Mouse (Mus musculus) cerebellum, adult (tissue): ENCODE measurements around the gene Stat5b.

Experiments used
- ATAC-seq: cut with Nextera tagmentation; 2 replicates; pipeline ENCODE4 v1.9.2; 2017; ENCODE audit warnings: mild to moderate bottlenecking, moderate library complexity, mixed read lengths; ENCODE audit not compliant: insufficient number of reproducible peaks, low FRiP score, low TSS enrichment

Stat5b gene

GRCm38 (mm10) chr11:100870256-100870967 is 19.9 kb upstream of the Stat5b start:
- ATAC-seq, result no peak

DNA sequence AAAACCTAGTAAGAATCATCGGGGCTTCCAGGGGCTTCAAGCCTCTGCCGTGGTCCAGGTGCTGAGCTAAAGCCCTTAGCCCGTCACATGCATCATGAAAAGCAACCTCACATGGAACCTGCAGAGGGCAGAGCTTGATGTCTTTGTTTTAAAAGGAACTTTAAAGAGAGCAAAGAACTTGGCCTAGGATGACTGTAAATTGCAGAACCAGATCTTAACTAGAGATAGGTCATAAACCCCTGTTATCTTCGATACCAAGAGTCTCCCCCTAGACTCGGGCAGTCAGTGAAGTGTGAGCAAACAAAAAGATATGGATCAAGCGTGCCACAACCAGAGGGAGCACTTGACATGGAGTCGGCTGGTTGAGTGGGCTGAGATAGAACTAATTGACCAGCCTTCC is 15.1 kb upstream of the Stat5b start:
- no peak for ATAC-seq

GRCm38 (mm10) chr11:100863141-100863540 is 12.6 kb upstream of the Stat5b start:
- ATAC-seq, result no peak

- no peak for ATAC-seq
These were observed 11.3 kb upstream of the Stat5b start for GRCm38 (mm10) chr11:100861836-100862235.

- ATAC-seq, result no peak
These were observed 10.8 kb upstream of the Stat5b start for GRCm38 (mm10) chr11:100861335-100861734.

DNA sequence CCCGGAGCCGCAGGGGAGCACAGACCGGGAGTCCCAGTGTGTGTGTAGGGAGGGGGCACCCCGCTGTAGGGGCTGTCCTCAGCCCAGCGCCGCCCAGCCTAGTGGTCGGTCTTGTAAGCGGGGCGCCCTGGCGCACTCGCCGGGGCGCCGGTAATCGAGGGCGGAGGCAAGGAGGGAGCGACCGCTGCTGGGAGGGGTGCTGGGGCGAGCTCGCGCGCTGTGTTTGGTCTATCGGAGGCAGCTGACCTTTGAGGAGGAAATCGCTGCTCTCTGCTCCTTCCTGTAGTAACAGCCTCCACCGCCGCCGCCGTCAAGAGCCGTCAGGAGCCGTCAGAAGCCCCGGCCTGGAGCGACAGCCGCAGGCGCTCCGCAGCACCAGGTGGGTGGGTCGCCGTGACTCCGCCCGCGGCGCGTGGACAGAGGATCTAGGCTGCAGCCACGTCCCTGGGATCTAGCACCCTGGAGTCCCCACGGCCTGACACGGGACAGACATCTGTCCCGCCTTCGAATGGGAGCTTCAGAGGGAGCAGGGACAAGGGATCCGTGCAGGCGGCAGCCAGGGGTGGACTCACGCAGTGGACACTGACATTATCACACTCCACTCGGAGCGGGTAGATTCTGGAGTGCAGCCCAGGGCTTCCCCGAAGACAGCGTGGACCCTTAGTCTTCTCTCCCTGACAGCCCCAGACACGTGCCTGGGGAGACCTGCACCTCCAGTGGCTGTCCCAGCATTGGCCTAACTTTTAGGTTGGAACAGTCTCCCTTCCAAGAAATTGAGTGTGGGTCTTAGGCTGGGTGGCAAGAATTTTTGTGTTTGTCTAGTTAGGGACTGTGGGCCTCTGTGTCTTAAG is 9.9 kb upstream of the Stat5b start:
- ATAC-seq, result peak; percentile 52; the same call in 1 of the 2 replicates

- no peak for ATAC-seq
These were observed 9.1 kb upstream of the Stat5b start for GRCm38 (mm10) chr11:100859579-100860075.

- 0 out of 2 replicates have a peak, but pooled peaks have one; percentile 20 for ATAC-seq
These were observed 8.5 kb upstream of the Stat5b start, which contains the start of gene Stat5a for GRCm38 (mm10) chr11:100858935-100859578. Stat5a (plus strand) TSS chr11:100859351.

DNA sequence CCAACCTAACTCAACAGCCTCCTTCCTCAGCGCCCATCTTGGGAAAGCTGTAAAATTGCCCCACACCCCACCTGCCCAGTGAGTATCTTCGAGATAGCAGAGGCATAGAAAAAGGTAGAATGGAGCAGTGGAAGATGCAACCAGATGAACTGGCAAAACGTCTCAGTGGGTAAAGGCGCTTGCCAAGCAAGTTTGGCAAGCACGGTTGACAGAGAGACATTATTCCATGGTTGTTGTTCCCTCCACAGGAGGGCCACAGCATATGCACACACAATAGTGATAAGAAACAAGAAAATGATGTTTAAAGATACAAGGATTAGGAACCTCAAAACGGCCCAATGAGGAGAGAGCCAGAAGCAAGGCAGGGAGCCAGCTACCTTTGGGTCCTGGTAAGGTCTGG is 7.4 kb upstream of the Stat5b start:
- ATAC-seq, result no peak

DNA sequence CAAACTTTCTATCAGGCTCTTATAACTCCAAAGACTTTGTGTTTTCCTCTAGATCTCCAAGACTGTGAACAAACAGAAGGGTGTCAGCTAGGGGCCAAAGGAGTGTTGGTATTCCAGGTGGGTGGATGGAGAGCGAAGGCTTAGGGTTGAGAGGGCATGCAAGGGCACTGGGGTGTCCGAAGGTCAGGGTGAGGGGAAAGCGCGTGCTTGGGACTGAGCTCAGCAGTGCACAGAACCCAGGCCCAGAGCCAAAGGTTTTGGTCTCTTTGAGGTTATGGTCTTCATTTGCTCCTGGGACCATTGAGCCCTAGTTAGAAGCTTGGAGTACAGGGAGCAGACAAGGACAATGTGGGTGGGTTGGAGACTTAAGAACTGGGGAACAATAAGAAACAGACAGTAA is 4.7 kb upstream of the Stat5b start:
- no peak for ATAC-seq

DNA sequence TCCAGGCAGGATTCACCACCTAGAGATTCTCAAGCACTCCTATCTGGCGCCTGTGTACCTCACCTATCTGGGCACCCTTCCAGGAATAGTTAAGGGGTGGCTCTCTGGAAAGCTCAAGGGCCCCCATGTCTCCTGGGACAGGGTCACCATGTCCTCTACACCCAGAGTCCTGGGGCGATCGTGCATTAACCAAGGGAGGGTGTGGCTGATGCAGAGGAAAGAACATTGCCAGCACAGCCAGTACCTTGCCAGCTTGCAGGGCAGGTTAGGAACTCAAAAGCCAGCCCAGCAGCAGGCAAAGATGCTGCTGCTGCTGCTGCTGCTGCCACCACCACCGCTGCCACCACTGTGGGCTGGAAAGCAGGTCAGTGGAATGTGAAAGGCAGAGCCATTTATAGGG is 3.7 kb upstream of the Stat5b start:
- ATAC-seq, result no peak

GRCm38 (mm10) chr11:100853018-100853417 is 2.5 kb upstream of the Stat5b start:
- ATAC-seq, result no peak

DNA sequence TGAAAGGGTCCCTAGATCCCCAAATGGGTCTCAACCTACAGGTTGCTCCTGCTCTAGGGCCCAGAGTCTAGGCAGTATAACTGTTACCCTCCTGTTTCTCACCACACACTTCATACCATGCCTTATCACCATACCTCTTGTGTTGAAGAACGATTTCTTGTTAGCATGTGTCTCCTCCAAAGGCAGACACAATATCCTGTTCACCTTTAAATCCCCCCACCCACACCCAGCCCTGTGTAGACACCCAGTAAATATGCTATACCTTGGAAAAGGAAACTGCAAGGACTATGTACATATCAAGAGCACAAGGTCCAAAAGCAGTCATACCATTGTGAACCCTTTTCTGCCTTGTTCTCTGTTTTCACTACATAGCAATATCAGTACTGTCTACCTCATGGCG is 1.6 kb upstream of the Stat5b start:
- ATAC-seq, result no peak

GRCm38 (mm10) chr11:100850778-100851528 is 429 bp upstream of the Stat5b start:
- 0 out of 2 replicates have a peak, but pooled peaks have one; percentile 21 for ATAC-seq

- no peak for ATAC-seq
These were observed 977 bp downstream of the Stat5b start for GRCm38 (mm10) chr11:100849456-100850037.

- ATAC-seq, result no peak
These were observed 1.6 kb downstream of the Stat5b start for GRCm38 (mm10) chr11:100848789-100849379.

- ATAC-seq, result no peak
These were observed 2.4 kb downstream of the Stat5b start for GRCm38 (mm10) chr11:100848080-100848479.

DNA sequence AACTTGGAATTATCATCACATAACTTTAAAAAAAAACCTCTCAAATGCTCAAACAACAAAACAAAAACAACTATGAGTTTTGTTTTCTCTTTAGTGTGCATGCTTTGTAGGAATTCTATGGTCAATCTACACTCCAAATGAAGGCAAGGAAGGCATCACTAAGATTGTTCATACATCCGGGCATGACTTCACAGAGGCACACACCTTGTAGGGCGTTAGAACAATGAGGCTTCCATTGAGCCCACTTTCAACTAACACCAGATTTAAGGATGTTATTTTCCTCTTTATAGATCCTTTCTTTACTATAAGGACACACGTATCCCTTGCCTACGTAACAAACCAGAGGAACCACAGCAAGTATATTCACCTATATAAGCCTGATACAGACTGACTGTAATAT is 3.0 kb downstream of the Stat5b start:
- no peak for ATAC-seq

GRCm38 (mm10) chr11:100845793-100846192 is 4.7 kb downstream of the Stat5b start:
- no peak for ATAC-seq
